Mouse (Mus musculus) right cerebral cortex, postnatal 36 days (tissue): ENCODE data around the gene Stk38.
"Not testable (repeated sequence)": the region's sequence is repeated elsewhere in the genome, so short reads cannot be mapped to it uniquely, and the experiment has no call there.

Source experiments
- DNase-seq, 2 experiments: peaks; one replicate each; pipeline ENCODE4 v3.0.0; 2022; ENCODE audit warnings: low spot score in 2 of 2, mixed read lengths in 1 of 2

Gene Stk38

DNA sequence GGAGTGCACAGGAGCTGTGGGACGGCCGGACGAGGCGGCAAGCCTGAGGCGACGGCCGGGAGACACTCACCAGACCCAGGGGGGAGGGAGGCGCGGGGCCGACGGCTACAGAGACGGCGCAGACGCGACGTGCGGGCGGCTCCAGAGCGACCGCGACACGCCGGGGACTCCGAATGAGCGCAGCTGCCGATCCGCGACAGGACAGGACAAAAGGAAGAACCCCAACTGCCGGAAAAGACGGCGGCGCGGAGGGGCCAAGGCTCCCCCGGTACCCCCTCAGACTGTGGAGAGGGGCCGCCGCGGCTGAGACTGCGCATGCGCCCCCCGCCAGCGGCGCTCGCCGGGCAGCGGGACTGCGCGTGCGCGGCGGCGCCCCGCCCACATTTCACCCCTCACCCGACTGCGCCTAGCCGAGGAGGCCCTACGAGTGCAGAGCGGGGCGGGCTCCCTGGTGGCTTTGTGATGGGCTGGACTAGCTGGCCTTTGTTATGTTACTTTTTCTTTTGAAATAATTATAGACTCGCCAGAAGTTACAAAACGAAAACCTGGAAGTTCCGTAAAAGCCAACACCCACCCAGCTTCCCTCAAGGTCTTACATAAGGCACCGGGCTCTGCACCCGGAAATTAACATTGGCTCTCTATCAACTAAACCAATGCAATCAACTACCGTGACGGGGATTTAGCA, at the start of gene Stk38:
TSS of gene Stk38 (minus strand) at position 355 of the 685 bp plus-strand sequence.
- peak; percentile 84 to 86 for DNase-seq

DNA sequence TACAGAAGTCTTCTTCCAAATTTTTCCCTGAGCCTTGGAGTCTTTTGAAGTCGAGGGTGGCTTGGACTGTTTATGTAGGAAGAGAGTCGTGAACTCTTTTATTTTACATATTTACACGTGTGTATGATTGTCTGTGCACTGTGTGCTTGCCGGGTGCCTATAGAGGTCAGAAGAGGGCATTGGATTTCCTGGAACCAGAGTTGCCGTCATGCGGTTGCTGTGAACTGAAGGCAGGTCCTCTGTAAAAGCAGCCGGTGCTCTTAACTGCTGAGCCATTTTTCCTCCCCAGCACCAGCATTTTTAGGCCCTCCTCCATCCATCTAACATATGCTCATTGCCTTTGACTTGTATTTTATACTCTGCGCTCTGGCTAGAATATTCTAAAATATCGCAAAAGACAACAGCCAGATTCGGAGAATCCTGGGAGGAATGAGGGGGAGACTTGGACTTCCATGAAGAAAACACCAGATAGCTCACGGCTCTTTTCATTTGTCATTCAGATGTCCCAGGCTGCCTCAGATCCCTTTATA, 49.6 kb upstream of the Stk38 start:
- DNase-seq, result no peak

GRCm38 (mm10) chr17:29056699-29057151, 48.9 kb upstream of the Stk38 start:
- no peak for DNase-seq

DNA sequence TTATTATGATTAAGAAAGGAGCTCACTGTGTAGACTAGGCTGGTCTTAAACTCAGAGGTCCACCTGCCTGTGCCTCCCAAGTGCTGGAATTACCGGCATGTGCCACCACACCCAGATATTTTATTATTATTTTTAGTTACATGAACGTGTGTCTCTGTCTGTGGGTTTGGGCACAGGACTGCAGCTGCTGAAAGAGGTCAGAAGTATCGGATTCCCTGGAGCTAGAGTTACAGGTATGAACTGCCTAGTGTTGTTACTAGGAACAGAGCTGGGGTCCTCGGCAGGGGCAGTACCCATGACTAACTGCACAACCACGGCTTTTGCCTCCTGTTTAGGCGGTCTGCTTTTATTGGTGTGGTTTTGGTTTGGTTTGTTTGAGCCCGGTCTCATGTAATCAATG, 48.4 kb upstream of the Stk38 start:
- DNase-seq, result no peak

DNA sequence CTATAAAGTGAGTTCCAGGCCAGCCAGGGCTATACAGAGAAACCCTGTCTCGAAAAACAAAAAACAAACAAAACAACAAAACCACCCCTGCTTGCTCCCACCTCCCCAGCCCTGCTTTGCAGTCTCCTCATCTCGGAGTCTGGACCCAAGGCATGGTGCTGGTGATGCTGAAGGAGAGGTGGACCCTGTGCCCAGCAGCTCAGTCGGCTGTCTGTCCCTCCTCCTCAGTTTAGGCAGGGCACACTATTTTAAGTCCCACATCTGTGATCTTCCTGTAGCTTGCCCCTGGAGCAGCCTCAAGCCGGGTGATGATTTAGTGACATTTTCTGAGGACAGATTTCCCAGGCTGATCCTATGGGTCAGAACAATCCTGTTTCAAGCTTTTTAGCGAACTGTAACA, 47.8 kb upstream of the Stk38 start:
- no peak for DNase-seq

DNA sequence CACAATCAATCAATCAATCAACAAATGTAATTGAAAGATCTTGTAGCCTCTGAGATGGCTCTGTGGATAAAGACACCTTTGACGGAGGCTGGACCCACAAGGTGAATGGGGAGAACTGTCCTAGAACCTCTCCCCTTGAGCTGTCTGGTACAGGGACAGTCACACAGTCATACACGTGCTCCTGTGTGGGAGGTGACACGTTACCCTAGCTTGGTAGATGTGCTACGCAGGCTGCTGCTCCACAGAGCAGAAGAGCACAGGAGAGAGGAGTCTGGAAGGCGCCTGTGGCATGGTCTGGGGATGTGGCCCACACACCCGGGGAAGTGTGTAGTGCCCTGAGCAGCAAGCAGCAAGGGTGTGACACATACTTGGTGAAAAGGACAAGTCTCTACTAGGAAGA, 46.6 kb upstream of the Stk38 start:
- DNase-seq, result no peak

- no peak for DNase-seq
Observed at GRCm38 (mm10) chr17:29053841-29054240, 46.0 kb upstream of the Stk38 start.

GRCm38 (mm10) chr17:29053067-29053466, 45.3 kb upstream of the Stk38 start:
- DNase-seq, result no peak

DNA sequence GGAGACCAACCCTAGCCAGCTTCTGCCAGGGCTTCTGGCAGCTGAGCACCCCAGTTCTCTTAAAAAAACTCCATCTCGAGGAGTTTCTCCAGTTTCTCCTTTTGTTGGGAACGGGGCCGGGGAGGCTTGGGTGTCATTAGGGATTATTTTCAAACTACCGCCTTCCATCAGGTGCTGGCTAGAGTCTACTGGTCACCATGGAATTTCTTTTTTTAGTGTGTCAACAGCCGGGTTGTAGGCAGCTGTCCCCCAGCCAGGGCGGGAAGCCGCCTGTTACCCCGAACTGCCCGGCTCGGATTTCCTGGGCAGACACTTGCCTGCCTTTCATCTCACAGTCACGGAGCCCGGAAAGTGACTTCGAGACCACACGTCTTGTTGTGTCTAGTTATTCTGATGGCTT, 43.0 kb upstream of the Stk38 start:
- DNase-seq, result no peak

GRCm38 (mm10) chr17:29049923-29050322, 42.1 kb upstream of the Stk38 start:
- no peak for DNase-seq

GRCm38 (mm10) chr17:29049508-29049889, 41.7 kb upstream of the Stk38 start:
- no peak for DNase-seq

- peak; percentile 77 to 83 for DNase-seq
Observed at GRCm38 (mm10) chr17:29048748-29049507, 41.1 kb upstream of the Stk38 start.

DNA sequence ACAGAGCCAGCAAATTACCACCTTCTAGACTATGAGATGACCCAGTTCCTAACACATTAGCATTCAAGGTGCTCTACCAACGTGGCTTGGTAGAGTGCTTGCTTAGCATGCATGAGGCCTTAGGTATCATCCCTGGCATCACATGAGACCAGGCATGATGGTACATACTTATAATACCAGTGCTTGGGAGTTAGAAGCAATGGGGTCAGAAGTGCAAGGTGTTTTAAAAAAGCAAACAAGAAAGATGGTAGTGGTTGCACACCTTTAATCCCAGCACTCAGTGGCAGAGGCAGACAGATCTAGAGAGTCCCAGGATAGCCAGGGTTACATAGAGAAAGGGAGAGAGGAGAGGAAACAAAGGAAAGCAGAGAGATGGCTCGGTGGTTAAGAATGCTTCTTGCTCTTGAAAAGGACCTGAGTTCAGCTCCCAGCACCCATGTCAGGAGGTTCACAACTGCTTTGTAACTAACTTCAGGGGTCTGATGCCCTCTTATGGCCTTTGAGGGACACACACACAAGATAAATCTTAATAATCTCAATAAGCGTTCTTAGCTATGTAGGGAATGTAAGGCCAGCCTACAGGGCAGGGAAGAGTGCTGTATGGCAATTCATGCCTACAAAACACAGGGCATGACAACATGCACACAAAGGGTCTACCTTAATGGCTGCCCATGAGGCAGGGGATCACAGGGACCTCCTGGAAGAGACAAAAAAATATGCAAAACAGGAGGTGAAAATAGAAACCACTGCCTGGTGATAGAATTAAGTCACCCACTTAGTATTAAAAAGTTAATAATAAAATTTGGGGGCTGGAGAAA, 40.1 kb upstream of the Stk38 start:
- no peak for DNase-seq

GRCm38 (mm10) chr17:29046863-29047262, 39.1 kb upstream of the Stk38 start:
- no peak for DNase-seq

- DNase-seq, result no peak
Observed at GRCm38 (mm10) chr17:29045741-29046530, 38.1 kb upstream of the Stk38 start.

- DNase-seq, result no peak
Observed at GRCm38 (mm10) chr17:29044925-29045319, 37.1 kb upstream of the Stk38 start.

DNA sequence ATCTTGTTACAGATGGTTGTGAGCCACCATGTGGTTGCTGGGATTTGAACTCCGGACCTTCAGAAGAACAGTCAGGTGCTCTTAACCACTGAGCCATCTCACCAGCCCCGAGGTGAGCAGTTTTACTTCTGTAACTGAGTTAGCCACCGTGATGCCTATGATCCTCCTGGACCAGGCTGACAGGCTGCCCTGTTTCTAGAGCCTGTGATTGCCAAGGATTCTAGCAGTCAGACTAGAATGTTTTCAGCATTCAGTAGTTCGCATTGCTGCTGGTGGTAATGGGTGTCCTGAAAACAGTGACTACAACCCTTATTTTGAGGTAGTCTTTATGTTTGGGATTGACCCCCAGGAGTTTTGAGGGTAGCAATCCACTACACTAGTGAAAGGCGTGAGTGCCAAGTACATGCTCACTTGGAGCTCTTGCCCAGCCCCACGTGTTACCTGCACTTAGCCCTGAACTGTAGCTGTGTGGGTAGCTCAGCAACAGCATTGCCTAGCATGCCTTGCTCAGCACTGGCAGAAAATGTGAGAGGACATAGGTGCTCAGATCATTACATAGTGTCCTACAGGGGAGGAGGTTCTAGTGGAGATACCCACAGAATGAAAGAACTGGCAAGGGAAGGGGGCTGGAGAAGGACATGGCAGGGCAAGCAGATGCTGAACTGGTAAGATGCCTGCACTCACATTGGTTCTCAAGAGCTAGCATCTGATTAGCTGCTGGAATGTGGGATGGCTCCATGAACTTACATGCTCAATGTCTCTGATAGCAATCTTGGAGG, 36.5 kb upstream of the Stk38 start:
- DNase-seq, result no peak

- no peak for DNase-seq
Observed at GRCm38 (mm10) chr17:29043583-29043982, 35.8 kb upstream of the Stk38 start.

- no peak for DNase-seq
Observed at GRCm38 (mm10) chr17:29042569-29042968, 34.8 kb upstream of the Stk38 start.

DNA sequence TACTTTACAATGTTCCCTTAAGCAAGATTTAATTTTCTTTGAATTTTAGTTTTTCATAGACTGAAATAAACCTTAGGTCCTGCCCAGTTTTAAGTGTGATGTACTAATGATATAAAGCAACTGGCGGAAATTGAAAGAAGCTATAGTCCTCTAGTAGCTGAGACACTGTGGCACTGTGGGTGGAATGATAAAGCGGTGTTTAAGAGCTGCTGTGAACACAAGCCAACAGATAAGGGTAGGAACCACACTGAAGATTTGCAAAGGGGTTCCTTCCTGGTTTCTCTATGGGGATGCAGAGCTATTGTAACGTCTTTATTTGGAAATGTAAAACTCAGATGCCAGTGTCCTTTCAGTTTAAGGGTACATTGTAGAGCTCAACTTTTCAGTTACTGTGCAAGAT, 33.8 kb upstream of the Stk38 start:
- DNase-seq, result not testable (repeated sequence)

DNA sequence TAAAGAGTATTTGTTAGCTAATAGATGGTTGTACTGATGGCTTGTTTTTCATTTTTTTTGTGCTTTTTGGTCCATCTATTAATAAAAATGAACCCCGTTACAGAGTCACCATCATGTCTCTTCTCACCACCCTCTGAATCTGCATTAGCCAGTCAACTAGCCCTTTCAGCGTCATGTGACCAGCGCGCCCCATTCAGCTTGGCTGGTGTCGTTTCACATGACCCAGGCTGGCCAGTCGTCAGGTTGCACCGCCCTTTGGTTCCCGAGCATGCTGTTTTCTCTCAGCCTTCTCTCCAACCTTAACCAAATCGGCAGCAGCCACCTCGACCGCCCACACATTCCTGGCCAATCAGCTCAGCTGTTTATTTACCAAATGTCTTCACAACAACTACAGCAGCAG, 31.6 kb upstream of the Stk38 start:
- DNase-seq, result no peak
